Mouse (Mus musculus) CH12.LX (cell line): Measurements from ENCODE around the gene Krtap5-3.

Experiments
- CTCF ChIP-seq, 2 experiments: IDR thresholded peaks in 1 of 2; conservative IDR thresholded peaks in 1 of 2; 2 replicates each; pipeline ENCODE4 v1.5.1; 2011 to 2012; ENCODE audit warnings: low read depth in 2 of 2, low read length in 2 of 2, improper control_type of control experiment in 1 of 2, inconsistent platforms in 1 of 2, mild to moderate bottlenecking in 1 of 2, moderate library complexity in 1 of 2
- E2F4 ChIP-seq: IDR thresholded peaks from 2 replicates; pipeline ENCODE4 v1.6.1; 2011; ENCODE audit warnings: low read depth, low read length, improper control_type of control experiment; ENCODE audit not compliant: insufficient replicate concordance
- MAFK ChIP-seq: IDR thresholded peaks from 2 replicates; pipeline ENCODE4 v1.6.1; 2011; ENCODE audit warnings: low read length, improper control_type of control experiment; ENCODE audit not compliant: insufficient replicate concordance
- POLR2A ChIP-seq: IDR thresholded peaks from 2 replicates; pipeline ENCODE4 v1.6.1; 2011; ENCODE audit warnings: low read depth, mild to moderate bottlenecking, improper control_type of control experiment, low read length
- SMC3 ChIP-seq: IDR thresholded peaks from 2 replicates; pipeline ENCODE4 v1.6.1; 2011; ENCODE audit warnings: low read depth, low read length, improper control_type of control experiment

DNA sequence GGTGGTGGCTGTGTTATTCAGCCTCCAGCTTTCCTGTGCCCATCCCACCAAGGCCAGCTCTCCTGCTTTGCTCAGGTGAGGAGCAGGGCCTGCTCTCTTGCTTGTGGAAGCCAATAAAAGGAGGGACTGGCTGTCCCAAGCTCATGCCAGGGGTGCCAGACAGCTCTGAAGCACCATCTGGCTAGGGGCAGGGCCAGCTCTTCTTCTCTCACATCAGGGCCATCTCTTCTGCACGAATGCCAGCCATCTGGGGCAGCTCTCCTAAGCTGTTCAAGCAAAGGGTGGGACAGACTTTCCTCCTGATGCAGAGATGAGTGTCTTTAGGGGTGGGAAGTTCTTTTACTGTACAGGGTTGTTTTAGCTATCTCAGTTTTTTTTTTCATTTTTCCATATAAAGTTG lies 20.1 kb upstream of the Krtap5-3 start:
- TF ChIP-seq POLR2A (no peak), CTCF (conservative IDR thresholded peaks at IDR 0.05 in 1 of 2, IDR thresholded peaks at IDR 0.05 in 1 of 2; ENCODE audit: low read depth in 2 of 2, low read length in 2 of 2) (no peak), MAFK (no peak), E2F4 (no peak), SMC3 (no peak)
